Mouse (Mus musculus) MEL (cell line): ENCODE data around the gene Mfsd4b5. TPM values are rescaled to one million over a fixed set of nuclear protein-coding genes. Genes with fewer than 3 reads are reported as not detected.
A peak's percentile ranks its signal among the peaks of the same experiment; 100 is the strongest.

Experiments used
- DNase-seq: peaks from one replicate; pipeline ENCODE4 v3.0.0; 2011; ENCODE audit warnings: low read depth, low spot score
- H3K27ac ChIP-seq: 2 replicates; pipeline ENCODE4 v1.5.1; 2012; ENCODE audit warnings: low read depth, mild to moderate bottlenecking, control low read depth, low read length, moderate library complexity; ENCODE audit not compliant: control insufficient read depth
- H3K27me3 ChIP-seq, 2 experiments: fragments of 150-350 bp in 1 of 2; sonication (generic) in 1 of 2; 2 replicates each; pipeline ENCODE4 v1.6.1; 2012; ENCODE audit warnings: low read length in 2 of 2, mild to moderate bottlenecking in 2 of 2, improper control_type of control experiment in 1 of 2, moderate library complexity in 1 of 2; ENCODE audit not compliant: insufficient read depth in 2 of 2, control insufficient read depth in 1 of 2
- H3K36me3 ChIP-seq, 2 experiments: 2 replicates each; pipeline ENCODE4 v1.6.1; 2012 to 2014; ENCODE audit warnings: low read length in 2 of 2, improper control_type of control experiment in 1 of 2, inconsistent platforms in 1 of 2, mild to moderate bottlenecking in 1 of 2; ENCODE audit not compliant: insufficient read depth in 2 of 2, control insufficient read depth in 1 of 2
- H3K4me1 ChIP-seq, 2 experiments: fragments of 150-350 bp in 1 of 2; sonication (generic) in 1 of 2; 2 replicates each; pipeline ENCODE4 v1.6.1; 2012; ENCODE audit warnings: low read length in 2 of 2, improper control_type of control experiment in 1 of 2, mild to moderate bottlenecking in 1 of 2; ENCODE audit not compliant: insufficient read depth in 2 of 2, control insufficient read depth in 1 of 2
- H3K4me3 ChIP-seq, 2 experiments: fragments of 150-350 bp in 1 of 2; sonication (generic) in 1 of 2; 2 replicates each; pipeline ENCODE4 v1.5.1; 2012; ENCODE audit warnings: low read depth in 2 of 2, low read length in 2 of 2, mild to moderate bottlenecking in 2 of 2, moderate library complexity in 2 of 2, control low read depth in 1 of 2, improper control_type of control experiment in 1 of 2; ENCODE audit not compliant: control insufficient read depth in 1 of 2, insufficient read depth in 1 of 2
- H3K79me2 ChIP-seq: 2 replicates; pipeline ENCODE4 v1.6.1; 2012; ENCODE audit warnings: mild to moderate bottlenecking, low read length, moderate library complexity; ENCODE audit not compliant: control insufficient read depth, poor library complexity, insufficient read depth
- H3K9ac ChIP-seq: 2 replicates; pipeline ENCODE4 v1.6.1; 2012; ENCODE audit warnings: low read depth, mild to moderate bottlenecking, control low read depth, low read length, moderate library complexity; ENCODE audit not compliant: control insufficient read depth, poor library complexity, severe bottlenecking
- H3K9me3 ChIP-seq: fragments of 150-350 bp; sonication (generic); replicated peaks from 2 replicates; pipeline ENCODE4 v1.6.1; 2012; ENCODE audit warnings: mild to moderate bottlenecking, low read length, improper control_type of control experiment, moderate library complexity; ENCODE audit not compliant: insufficient read depth
- BHLHE40 ChIP-seq: IDR thresholded peaks from 2 replicates; pipeline ENCODE4 v1.6.1; 2012; ENCODE audit warnings: low read depth, mild to moderate bottlenecking, inconsistent platforms, low read length, improper control_type of control experiment, borderline replicate concordance
- CHD1 ChIP-seq: IDR thresholded peaks from 2 replicates; pipeline ENCODE4 v1.6.1; 2012; ENCODE audit warnings: low read depth, mild to moderate bottlenecking, inconsistent platforms, low read length, improper control_type of control experiment
- CHD2 ChIP-seq: IDR thresholded peaks from 2 replicates; pipeline ENCODE4 v1.6.1; 2011; ENCODE audit warnings: low read length, improper control_type of control experiment
- CTCF ChIP-seq, 3 experiments: IDR thresholded peaks in 2 of 3; conservative IDR thresholded peaks in 1 of 3; 2 replicates each; pipeline ENCODE4 v1.5.1; 2011 to 2012; ENCODE audit warnings: low read length in 3 of 3, low read depth in 2 of 3, mild to moderate bottlenecking in 2 of 3, improper control_type of control experiment in 1 of 3, inconsistent platforms in 1 of 3, mixed read lengths in 1 of 3, moderate library complexity in 1 of 3; ENCODE audit not compliant: control insufficient read depth in 1 of 3, insufficient read depth in 1 of 3, poor library complexity in 1 of 3, severe bottlenecking in 1 of 3
- ELF1 ChIP-seq: IDR thresholded peaks from 2 replicates; pipeline ENCODE4 v1.6.1; 2014; ENCODE audit warnings: low read depth, mild to moderate bottlenecking, inconsistent platforms, low read length, improper control_type of control experiment, moderate library complexity
- EP300 ChIP-seq, 2 experiments: IDR thresholded peaks; 2 replicates each; pipeline ENCODE4 v1.6.1; 2011; ENCODE audit warnings: improper control_type of control experiment in 2 of 2, low read length in 2 of 2, low read depth in 1 of 2, mild to moderate bottlenecking in 1 of 2
- GATA1 ChIP-seq: IDR thresholded peaks from 2 replicates; pipeline ENCODE4 v1.6.1; 2011; ENCODE audit warnings: low read depth, low read length, improper control_type of control experiment
- JUND ChIP-seq: IDR thresholded peaks from 2 replicates; pipeline ENCODE4 v1.6.1; 2011; ENCODE audit warnings: low read depth, mild to moderate bottlenecking, improper control_type of control experiment, low read length
- KAT2A ChIP-seq: conservative IDR thresholded peaks from 2 replicates; pipeline ENCODE4 v1.6.1; 2012; ENCODE audit warnings: low read depth, low read length, improper control_type of control experiment, inconsistent platforms
- MAFK ChIP-seq: IDR thresholded peaks from 2 replicates; pipeline ENCODE4 v1.6.1; 2011; ENCODE audit warnings: low read depth, mild to moderate bottlenecking, low read length, improper control_type of control experiment, borderline replicate concordance
- MAX ChIP-seq: IDR thresholded peaks from 2 replicates; pipeline ENCODE4 v1.6.1; 2011; ENCODE audit warnings: low read length, improper control_type of control experiment
- MEF2A ChIP-seq: IDR thresholded peaks from 2 replicates; pipeline ENCODE4 v1.6.1; 2014; ENCODE audit warnings: low read depth, mild to moderate bottlenecking, inconsistent platforms, low read length, improper control_type of control experiment; ENCODE audit not compliant: poor library complexity, insufficient replicate concordance, severe bottlenecking; ENCODE audit errors: extremely low read depth
- MXI1 ChIP-seq: IDR thresholded peaks from 2 replicates; pipeline ENCODE4 v1.6.1; 2011; ENCODE audit warnings: mild to moderate bottlenecking, low read depth, low read length, improper control_type of control experiment
- MYB ChIP-seq: IDR thresholded peaks from 2 replicates; pipeline ENCODE4 v1.6.1; 2011; ENCODE audit warnings: mild to moderate bottlenecking, low read depth, low read length, improper control_type of control experiment
- MYC ChIP-seq: IDR thresholded peaks from 2 replicates; pipeline ENCODE4 v1.6.1; 2011; ENCODE audit warnings: low read depth, mild to moderate bottlenecking, low read length, improper control_type of control experiment, moderate library complexity
- NELFE ChIP-seq: IDR thresholded peaks from 2 replicates; pipeline ENCODE4 v1.6.1; 2011; ENCODE audit warnings: low read depth, low read length, improper control_type of control experiment
- POLR2A ChIP-seq, 2 experiments: IDR thresholded peaks; 2 replicates each; pipeline ENCODE4 v1.6.1; 2011 to 2012; ENCODE audit warnings: low read length in 2 of 2, mild to moderate bottlenecking in 2 of 2, control low read depth in 1 of 2, improper control_type of control experiment in 1 of 2, low read depth in 1 of 2, moderate library complexity in 1 of 2; ENCODE audit not compliant: control insufficient read depth in 1 of 2, insufficient read depth in 1 of 2, poor library complexity in 1 of 2
- POLR2AphosphoS2 ChIP-seq: IDR thresholded peaks from 2 replicates; pipeline ENCODE4 v1.6.1; 2011; ENCODE audit warnings: low read length, improper control_type of control experiment
- POLR2AphosphoS5 ChIP-seq: IDR thresholded peaks from 2 replicates; pipeline ENCODE4 v1.6.1; 2012; ENCODE audit warnings: low read depth, borderline replicate concordance, mild to moderate bottlenecking, inconsistent platforms, low read length, moderate library complexity, mixed read lengths
- RAD21 ChIP-seq: IDR thresholded peaks from 2 replicates; pipeline ENCODE4 v1.6.1; 2011; ENCODE audit warnings: mild to moderate bottlenecking, low read depth, low read length, improper control_type of control experiment
- SIN3A ChIP-seq: IDR thresholded peaks from 2 replicates; pipeline ENCODE4 v1.6.1; 2012; ENCODE audit warnings: low read length, improper control_type of control experiment, inconsistent platforms
- SMC3 ChIP-seq: IDR thresholded peaks from 2 replicates; pipeline ENCODE4 v1.6.1; 2011; ENCODE audit warnings: low read depth, low read length, improper control_type of control experiment
- TAL1 ChIP-seq: IDR thresholded peaks from 2 replicates; pipeline ENCODE4 v1.6.1; 2012; ENCODE audit warnings: mild to moderate bottlenecking, inconsistent platforms, low read length, moderate library complexity, mixed read lengths
- TBP ChIP-seq: IDR thresholded peaks from 2 replicates; pipeline ENCODE4 v1.8.0; 2011; ENCODE audit warnings: low read depth, low read length, improper control_type of control experiment
- TCF12 ChIP-seq: IDR thresholded peaks from 2 replicates; pipeline ENCODE4 v1.6.1; 2014; ENCODE audit warnings: low read depth, mild to moderate bottlenecking, inconsistent platforms, low read length, improper control_type of control experiment, moderate library complexity
- UBTF ChIP-seq: IDR thresholded peaks from 2 replicates; pipeline ENCODE4 v1.6.1; 2012; ENCODE audit warnings: low read depth, mild to moderate bottlenecking, inconsistent platforms, low read length, improper control_type of control experiment, moderate library complexity, borderline replicate concordance; ENCODE audit not compliant: insufficient read depth
- USF2 ChIP-seq, 2 experiments: IDR thresholded peaks; 2 replicates each; pipeline ENCODE4 v1.6.1; 2011 to 2012; ENCODE audit warnings: improper control_type of control experiment in 2 of 2, low read length in 2 of 2, borderline replicate concordance in 1 of 2, inconsistent platforms in 1 of 2, low read depth in 1 of 2, mild to moderate bottlenecking in 1 of 2; ENCODE audit not compliant: insufficient read depth in 1 of 2
- ZKSCAN1 ChIP-seq: IDR thresholded peaks from 2 replicates; pipeline ENCODE4 v1.6.1; 2012; ENCODE audit warnings: low read depth, mild to moderate bottlenecking, inconsistent platforms, low read length, improper control_type of control experiment, moderate library complexity
- ZMIZ1 ChIP-seq: IDR thresholded peaks from 2 replicates; pipeline ENCODE4 v1.6.1; 2012; ENCODE audit warnings: low read depth, mild to moderate bottlenecking, inconsistent platforms, low read length, improper control_type of control experiment, moderate library complexity
- ZNF384 ChIP-seq: IDR thresholded peaks from 2 replicates; pipeline ENCODE4 v1.6.1; 2012; ENCODE audit warnings: low read depth, mild to moderate bottlenecking, inconsistent platforms, low read length, improper control_type of control experiment
- polyA plus RNA-seq, 2 experiments: library from polyadenylated mRNA; stranded (reverse) in 1 of 2; unstranded in 1 of 2; fragments of >175 nt in 1 of 2; fragments of >200 nt in 1 of 2; gene quantifications; 2 replicates each; pipeline versions ENCODE4 v1.2.1 to v1.2.4; 2012; ENCODE audit warnings: low replicate concordance in 2 of 2, low read depth in 1 of 2; ENCODE audit not compliant: insufficient read length in 2 of 2, insufficient read depth in 1 of 2, missing spikeins in 1 of 2
- total RNA-seq: library from RNA; depleted of rRNA; stranded (reverse); fragments of 300-350 nt; gene quantifications from 2 replicates; pipeline ENCODE4 v1.2.3, GENCODE M21; 2012

Gene Mfsd4b5
- total and polyA plus RNA-seq, 3 experiments: not detected

GRCm38 (mm10) chr10:40000746-40001145 lies 14.3 kb upstream of the Mfsd4b5 start:
- no peak for TF ChIP-seq KAT2A
- TF ChIP-seq POLR2A (IDR thresholded peaks at IDR 0.05; ENCODE audit: control insufficient read depth in 1 of 2, insufficient read depth in 1 of 2, low read depth in 1 of 2, low read length in 2 of 2, poor library complexity in 1 of 2): no peak
- TF ChIP-seq UBTF: no peak
- TF ChIP-seq CTCF (IDR thresholded peaks at IDR 0.05 in 2 of 3, conservative IDR thresholded peaks at IDR 0.05 in 1 of 3; ENCODE audit: control insufficient read depth in 1 of 3, insufficient read depth in 1 of 3, low read depth in 2 of 3, low read length in 3 of 3, poor library complexity in 1 of 3, severe bottlenecking in 1 of 3): no peak
- no peak for TF ChIP-seq MEF2A
- TF ChIP-seq SMC3: no peak
- no peak for TF ChIP-seq SIN3A
- TF ChIP-seq GATA1: no peak
- TF ChIP-seq MAX: no peak
- no peak for TF ChIP-seq TAL1
- no peak for TF ChIP-seq ZKSCAN1
- no peak for TF ChIP-seq CHD2
- TF ChIP-seq BHLHE40: no peak
- TF ChIP-seq ELF1: no peak
- TF ChIP-seq JUND: no peak
- no peak overlapping the region for H3K9ac ChIP-seq
- no peaks in the 10 kb centered on the region for H3K27me3 ChIP-seq
- H3K9me3 ChIP-seq: no peaks in the 10 kb centered on the region
- H3K36me3 ChIP-seq: no peaks in the 10 kb centered on the region
- no peaks in the 10 kb centered on the region for H3K79me2 ChIP-seq
- no peaks in the 10 kb centered on the region for H3K4me1 ChIP-seq
- DNase-seq: no peak
- H3K4me3 ChIP-seq: no peak overlapping the region
- H3K27ac ChIP-seq: no peak overlapping the region

DNA sequence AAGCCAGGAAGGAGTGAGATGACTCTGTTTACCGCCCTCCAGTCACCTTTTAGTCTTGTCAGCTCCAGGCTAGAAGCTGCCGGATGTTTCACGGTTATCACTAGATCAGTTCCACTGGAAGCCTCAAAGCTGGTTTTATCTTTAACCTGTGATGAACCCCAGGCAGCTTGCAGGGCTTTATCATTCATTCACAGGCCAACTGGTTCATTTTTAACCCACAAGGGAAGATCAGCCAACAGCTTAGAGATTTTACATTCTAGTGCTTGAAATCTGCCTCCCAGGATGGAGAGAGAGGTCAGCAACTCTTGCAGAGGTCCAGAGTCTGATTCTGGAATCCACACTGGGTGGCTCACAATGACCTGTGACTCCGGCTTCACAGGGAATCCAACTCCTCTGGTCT lies 4.7 kb upstream of the Mfsd4b5 start:
- no peaks in the 10 kb centered on the region for H3K79me2 ChIP-seq
- TF ChIP-seq GATA1 (peak; percentile 97), CHD1 (no peak), MXI1 (no peak; the same call in 1 of the 2 replicates), RAD21 (no peak), USF2 (IDR thresholded peaks at IDR 0.05; ENCODE audit: borderline replicate concordance in 1 of 2, insufficient read depth in 1 of 2, low read depth in 1 of 2, low read length in 2 of 2) (no peak), CHD2 (no peak), EP300 (IDR thresholded peaks at IDR 0.05; ENCODE audit: low read depth in 1 of 2, low read length in 2 of 2) (peak; percentile 97 to 98), ELF1 (no peak), UBTF (no peak), NELFE (no peak), ZKSCAN1 (no peak), POLR2AphosphoS2 (no peak), ZNF384 (no peak), CTCF (IDR thresholded peaks at IDR 0.05 in 2 of 3, conservative IDR thresholded peaks at IDR 0.05 in 1 of 3; ENCODE audit: control insufficient read depth in 1 of 3, insufficient read depth in 1 of 3, low read depth in 2 of 3, low read length in 3 of 3, poor library complexity in 1 of 3, severe bottlenecking in 1 of 3) (no peak), KAT2A (no peak), POLR2A (IDR thresholded peaks at IDR 0.05; ENCODE audit: control insufficient read depth in 1 of 2, insufficient read depth in 1 of 2, low read depth in 1 of 2, low read length in 2 of 2, poor library complexity in 1 of 2) (no peak), MAFK (no peak; the same call in 1 of the 2 replicates), MYB (peak; percentile 80), SIN3A (peak; percentile 35; the same call in 1 of the 2 replicates), MEF2A (no peak), MYC (no peak), JUND (no peak), POLR2AphosphoS5 (no peak), TCF12 (peak; percentile 96), ZMIZ1 (no peak), TBP (no peak), SMC3 (no peak)

More for the DNA sequence above, 4.7 kb upstream of the Mfsd4b5 start:
- H3K9ac ChIP-seq: no peak overlapping the region
- no peak overlapping the region; the same call in 1 of the 2 replicates for H3K27ac ChIP-seq
- peaks cover 0 to 8% of the 10 kb centered on the region in 2 experiments; a peak in 2 of 4 replicates for H3K36me3 ChIP-seq
- DNase-seq: peak; percentile 77
- H3K4me3 ChIP-seq: no peak overlapping the region; a peak in 1 of 4 replicates
- no peaks in the 10 kb centered on the region for H3K9me3 ChIP-seq
- H3K27me3 ChIP-seq: no peaks in the 10 kb centered on the region
- peaks cover 2 to 15% of the 10 kb centered on the region in 2 experiments; a peak in 3 of 4 replicates for H3K4me1 ChIP-seq
